Mouse (Mus musculus): Measurements from ENCODE around the gene Tmem185b. TPM values are rescaled to one million over a fixed set of nuclear protein-coding genes. Genes with fewer than 3 reads are reported as not detected.

The Tmem185b gene
- polyA plus RNA-seq (2015; fragmentation: Nextera tagmentation; extraction: Ambion mirVana), result 18.2 and 18.7 TPM in 2 replicates

DNA sequence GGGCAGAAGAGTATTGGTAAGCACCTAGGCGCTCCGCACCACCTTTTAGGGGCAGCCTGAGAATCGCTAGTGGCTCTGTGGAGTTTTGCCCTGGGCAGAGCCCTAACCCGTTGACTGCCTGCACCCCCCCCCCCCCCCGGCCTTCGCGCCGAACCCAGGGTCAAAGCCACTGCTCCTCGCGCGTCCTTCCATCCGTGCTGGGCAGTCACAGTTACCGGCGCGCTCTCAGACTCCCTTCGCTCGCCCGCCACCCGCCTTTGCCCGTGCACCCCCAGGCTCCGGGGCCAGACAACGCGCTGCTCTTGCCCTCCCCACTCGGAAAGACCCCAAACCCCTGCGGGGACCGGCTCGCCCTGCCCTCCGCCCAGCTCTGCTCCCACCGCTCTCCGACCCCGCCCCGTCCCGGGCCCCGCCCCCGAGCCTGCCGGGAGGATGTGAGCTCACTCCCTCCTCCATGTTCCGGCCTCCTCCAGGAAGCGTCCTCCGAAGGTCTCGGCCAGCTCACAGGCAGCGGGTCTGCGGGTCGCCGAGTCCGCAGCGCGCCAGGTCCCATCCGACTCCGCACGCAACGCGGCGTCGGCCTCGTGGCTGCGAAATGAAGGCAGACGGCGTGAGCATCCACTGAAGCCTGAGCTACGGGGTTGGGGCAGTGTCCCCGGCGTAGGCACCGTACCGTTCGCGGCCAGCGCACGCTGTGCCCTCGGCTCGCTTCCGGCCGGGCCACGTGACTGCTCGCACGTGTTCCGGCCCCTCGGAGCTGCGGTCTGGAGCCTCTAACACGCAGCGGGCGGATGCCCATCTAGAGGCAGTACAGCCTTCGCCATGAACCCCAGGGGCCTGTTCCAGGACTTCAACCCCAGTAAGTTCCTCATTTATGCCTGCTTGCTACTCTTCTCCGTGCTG lies at the start of gene Tmem185b:
Tmem185b (plus strand) TSS at position 472 of the 903 bp plus-strand sequence.
- peak within 1 kb of the TSS; percentile 74 for H3K9ac ChIP-seq
- H3K27me3 ChIP-seq (replicated peaks), result no peaks in the 10 kb centered on the region
- WGBS, result 1% methylated on average over 78 of the region's 82 CpGs
- peaks cover 13% of the 10 kb centered on the region for H3K36me3 ChIP-seq (replicated peaks)
- H3K4me1 ChIP-seq, result peaks cover 25% of the 10 kb centered on the region
- H3K27ac ChIP-seq, result peak within 1 kb of the TSS; percentile 86
- ATAC-seq (replicated peaks), result peak; percentile 96
- H3K9me3 ChIP-seq, result no peaks in the 10 kb centered on the region
- H3K4me3 ChIP-seq, result peak within 1 kb of the TSS; percentile 69
- peak within 1 kb of the TSS; percentile 66 for H3K4me2 ChIP-seq

DNA sequence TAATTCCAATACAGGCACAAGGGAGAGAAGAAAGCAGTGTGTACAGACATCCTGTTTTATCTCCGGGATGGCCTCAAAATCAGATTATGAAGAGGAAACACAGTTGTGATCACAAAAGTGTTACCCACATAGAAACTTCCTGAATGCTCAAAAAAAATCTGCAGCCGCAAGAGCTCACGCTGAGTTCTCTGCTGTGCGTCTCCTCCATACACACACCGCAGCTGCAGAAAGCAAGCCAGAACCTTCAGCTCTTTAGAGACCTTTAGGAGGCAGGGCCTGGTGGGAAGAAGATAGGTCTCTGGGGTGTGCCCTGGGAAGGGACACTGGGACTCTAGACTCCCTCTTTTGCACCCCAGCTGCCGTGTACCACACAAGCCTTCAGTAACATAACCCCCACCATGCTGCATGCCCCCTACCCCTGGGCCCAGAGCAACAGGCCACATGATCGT lies 49.0 kb upstream of the Tmem185b start:
- Histone ChIP-seq H3K4me2 (no peak overlapping the region), H3K36me3 (replicated peaks) (peaks cover 9% of the 10 kb centered on the region; the same call in 1 of the 2 replicates), H3K4me1 (0 out of 2 replicates have a peak, but pooled peaks cover 8% of the 10 kb centered on the region), H3K27ac (no peak overlapping the region), H3K9me3 (no peaks in the 10 kb centered on the region), H3K4me3 (no peak overlapping the region), H3K9ac (no peak overlapping the region), H3K27me3 (replicated peaks) (no peaks in the 10 kb centered on the region)
- WGBS, result 84% methylated on average over 7 of the region's 7 CpGs
- ATAC-seq (replicated peaks), result no peak

DNA sequence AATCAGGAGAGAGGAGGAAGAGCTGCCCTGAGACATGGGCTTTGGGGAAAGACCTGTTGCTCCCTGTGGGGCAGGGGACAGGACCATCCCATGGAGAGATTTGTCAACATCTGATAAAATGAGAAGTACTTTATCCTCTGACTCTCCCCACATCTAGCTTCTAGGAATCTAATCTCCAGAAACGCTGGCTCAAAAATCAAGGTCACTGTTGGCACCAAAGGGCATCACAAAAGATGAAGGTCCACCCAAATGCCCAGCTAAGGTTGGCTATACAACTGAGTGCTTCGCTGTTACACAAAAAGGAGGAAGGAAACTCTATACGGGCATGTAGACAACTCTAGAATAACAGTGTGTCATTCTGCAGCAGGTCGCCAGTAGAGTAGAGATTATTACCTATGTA lies 46.3 kb upstream of the Tmem185b start:
- Histone ChIP-seq H3K27ac (no peak overlapping the region), H3K4me1 (no peaks in the 10 kb centered on the region), H3K36me3 (replicated peaks) (peaks cover 6% of the 10 kb centered on the region; the same call in 1 of the 2 replicates), H3K9ac (no peak overlapping the region), H3K27me3 (replicated peaks) (no peaks in the 10 kb centered on the region), H3K4me2 (no peak overlapping the region), H3K4me3 (no peak overlapping the region), H3K9me3 (no peaks in the 10 kb centered on the region)
- 82% methylated on average over 4 of the region's 4 CpGs for WGBS
- ATAC-seq (replicated peaks), result no peak

DNA sequence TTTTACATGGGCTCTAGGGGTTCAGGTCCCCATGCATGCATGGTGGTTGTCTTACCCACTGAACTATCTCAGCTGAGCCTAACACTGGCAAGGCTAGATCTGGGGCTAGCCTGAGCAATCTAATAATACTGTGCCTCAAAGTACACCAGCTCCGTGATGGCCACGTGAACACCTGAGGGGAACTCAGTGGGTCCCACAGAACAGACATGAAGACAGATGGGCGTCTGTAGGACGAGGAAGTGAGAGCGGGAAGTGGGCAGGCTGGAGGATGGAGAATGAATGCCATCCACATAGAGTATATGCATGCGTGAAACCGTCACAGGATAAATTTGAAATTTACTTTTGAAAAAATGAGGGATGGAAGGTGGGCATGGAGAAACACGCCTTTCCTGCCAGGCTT lies 45.3 kb upstream of the Tmem185b start:
- Histone ChIP-seq H3K27me3 (replicated peaks) (no peaks in the 10 kb centered on the region), H3K36me3 (replicated peaks) (no peaks in the 10 kb centered on the region), H3K4me3 (no peak overlapping the region), H3K9ac (no peak overlapping the region), H3K9me3 (no peaks in the 10 kb centered on the region), H3K4me2 (no peak overlapping the region), H3K4me1 (no peaks in the 10 kb centered on the region), H3K27ac (no peak overlapping the region)
- 95% methylated on average over 8 of the region's 8 CpGs for WGBS
- ATAC-seq (replicated peaks), result no peak

DNA sequence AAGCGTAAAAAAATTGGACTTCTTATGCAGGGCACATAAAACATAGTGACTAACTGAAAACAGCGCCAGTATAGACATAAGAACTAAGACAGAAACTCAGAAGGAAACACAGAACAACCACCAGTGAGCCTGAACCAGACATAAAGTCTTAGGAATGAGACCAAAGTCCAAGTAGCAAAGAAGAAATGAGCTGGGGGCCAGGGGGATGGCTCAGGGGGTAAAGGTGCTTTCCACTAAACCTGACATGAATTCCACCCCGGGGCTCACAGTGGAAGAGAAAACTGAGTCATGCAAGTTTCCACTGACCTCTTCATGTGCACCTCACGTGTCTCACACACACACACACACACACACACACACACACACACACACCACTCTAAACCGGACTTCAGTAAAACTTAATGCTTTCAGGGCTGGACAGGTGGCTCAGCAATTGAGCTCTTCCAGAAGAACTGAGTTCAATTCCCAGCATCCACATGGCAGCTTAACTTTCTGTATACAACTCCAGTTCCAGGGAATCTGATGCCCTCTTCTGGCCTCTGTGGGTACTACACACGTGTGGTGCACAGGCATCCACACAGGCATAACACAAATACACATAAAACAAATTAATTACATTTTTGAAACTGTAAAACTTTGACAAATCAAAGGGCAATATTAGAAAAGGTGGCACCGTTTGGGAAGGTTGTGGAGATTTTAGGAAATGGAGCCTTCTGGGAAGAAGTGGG lies 44.6 kb upstream of the Tmem185b start:
- WGBS, result 94% methylated on average over 7 of the region's 7 CpGs
- ATAC-seq (replicated peaks), result no peak

DNA sequence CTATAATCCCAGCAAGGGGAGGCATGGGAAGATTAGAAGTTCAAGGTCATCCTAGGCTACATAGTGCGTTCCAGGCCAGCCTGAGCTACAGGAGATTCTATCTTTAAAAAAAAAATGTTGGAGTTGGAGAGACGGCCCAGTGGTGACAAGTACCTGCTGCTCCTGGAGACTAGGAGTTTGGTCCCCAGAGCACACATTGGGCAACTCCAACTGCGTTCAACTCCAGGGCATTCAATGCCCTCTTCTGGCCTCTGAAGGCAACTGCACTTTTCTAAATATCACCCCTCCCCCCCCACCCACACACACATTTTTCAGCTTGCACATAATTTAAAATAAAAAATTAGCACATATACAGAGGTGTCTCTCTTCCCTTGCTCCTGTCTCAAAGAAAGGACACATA lies 43.1 kb upstream of the Tmem185b start:
- H3K9me3 ChIP-seq, result no peaks in the 10 kb centered on the region
- no peak overlapping the region for H3K27ac ChIP-seq
- ATAC-seq (replicated peaks), result no peak
- peaks cover 2% of the 10 kb centered on the region; the same call in 1 of the 2 replicates for H3K4me1 ChIP-seq
- no peaks in the 10 kb centered on the region for H3K36me3 ChIP-seq (replicated peaks)
- WGBS, result 58% methylated on average over 3 of the region's 3 CpGs
- H3K4me3 ChIP-seq, result no peak overlapping the region
- no peak overlapping the region for H3K9ac ChIP-seq
- H3K27me3 ChIP-seq (replicated peaks), result no peaks in the 10 kb centered on the region
- no peak overlapping the region for H3K4me2 ChIP-seq

More for the DNA sequence above, 44.6 kb upstream of the Tmem185b start:
- no peak overlapping the region for H3K4me2 ChIP-seq
- no peaks in the 10 kb centered on the region for H3K9me3 ChIP-seq
- H3K27ac ChIP-seq, result no peak overlapping the region
- H3K4me1 ChIP-seq, result no peaks in the 10 kb centered on the region
- H3K36me3 ChIP-seq (replicated peaks), result no peaks in the 10 kb centered on the region
- no peak overlapping the region for H3K9ac ChIP-seq
- H3K4me3 ChIP-seq, result no peak overlapping the region
- no peaks in the 10 kb centered on the region for H3K27me3 ChIP-seq (replicated peaks)

DNA sequence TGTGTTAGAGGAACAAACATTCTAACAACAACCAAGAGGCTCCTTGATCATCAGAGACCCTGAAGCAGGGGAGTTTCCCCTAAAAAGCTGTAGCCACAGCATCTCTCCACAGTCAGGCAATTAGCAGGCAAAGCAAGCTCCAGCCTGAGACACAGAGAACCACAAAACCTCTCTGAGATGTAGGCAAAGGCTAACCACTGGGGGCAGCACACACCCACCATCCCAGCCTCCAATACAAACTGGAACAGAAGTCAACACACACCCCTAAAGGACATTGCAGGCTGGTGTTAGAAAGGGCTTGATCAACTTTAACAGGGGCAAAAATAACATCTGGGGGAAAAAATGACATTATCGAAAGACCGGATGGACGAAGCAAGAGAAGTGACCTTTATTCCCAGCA lies 41.5 kb upstream of the Tmem185b start:
- Histone ChIP-seq H3K27ac (no peak overlapping the region), H3K4me2 (no peak overlapping the region), H3K27me3 (replicated peaks) (no peaks in the 10 kb centered on the region), H3K9ac (no peak overlapping the region), H3K4me1 (peaks cover 2% of the 10 kb centered on the region; the same call in 1 of the 2 replicates), H3K4me3 (no peak overlapping the region), H3K36me3 (replicated peaks) (no peaks in the 10 kb centered on the region), H3K9me3 (no peaks in the 10 kb centered on the region)
- WGBS, result 66% methylated on average over 3 of the region's 3 CpGs
- ATAC-seq (replicated peaks), result peak; percentile 63; the same call in 1 of the 2 replicates

DNA sequence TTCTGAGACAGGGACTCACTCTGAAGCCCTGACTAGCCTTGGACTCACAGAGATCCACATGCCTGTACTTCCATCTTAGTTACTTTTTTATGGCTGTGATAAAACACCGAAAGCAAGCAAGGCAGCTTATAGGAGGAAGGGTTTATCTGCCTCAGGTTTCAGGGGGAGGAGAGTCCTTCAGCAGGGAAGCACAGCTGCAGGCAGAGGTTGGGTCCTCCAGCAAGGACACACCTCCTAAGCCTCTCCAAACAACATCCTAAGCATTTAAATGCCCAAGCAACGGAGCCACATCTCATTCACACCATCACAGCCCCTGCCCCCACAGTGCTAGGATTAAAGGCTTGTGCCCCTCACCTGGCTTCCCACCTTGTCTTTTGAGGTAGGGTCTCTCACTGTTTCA lies 40.1 kb upstream of the Tmem185b start:
- Histone ChIP-seq H3K4me1 (peaks cover 2% of the 10 kb centered on the region; the same call in 1 of the 2 replicates), H3K27ac (no peak overlapping the region), H3K27me3 (replicated peaks) (no peaks in the 10 kb centered on the region), H3K9ac (no peak overlapping the region), H3K36me3 (replicated peaks) (no peaks in the 10 kb centered on the region), H3K4me3 (no peak overlapping the region), H3K9me3 (no peaks in the 10 kb centered on the region), H3K4me2 (no peak overlapping the region)
- no peak for ATAC-seq (replicated peaks)
- whole genome bisulfite sequencing, result 18% methylated on average over 2 of the region's 2 CpGs

DNA sequence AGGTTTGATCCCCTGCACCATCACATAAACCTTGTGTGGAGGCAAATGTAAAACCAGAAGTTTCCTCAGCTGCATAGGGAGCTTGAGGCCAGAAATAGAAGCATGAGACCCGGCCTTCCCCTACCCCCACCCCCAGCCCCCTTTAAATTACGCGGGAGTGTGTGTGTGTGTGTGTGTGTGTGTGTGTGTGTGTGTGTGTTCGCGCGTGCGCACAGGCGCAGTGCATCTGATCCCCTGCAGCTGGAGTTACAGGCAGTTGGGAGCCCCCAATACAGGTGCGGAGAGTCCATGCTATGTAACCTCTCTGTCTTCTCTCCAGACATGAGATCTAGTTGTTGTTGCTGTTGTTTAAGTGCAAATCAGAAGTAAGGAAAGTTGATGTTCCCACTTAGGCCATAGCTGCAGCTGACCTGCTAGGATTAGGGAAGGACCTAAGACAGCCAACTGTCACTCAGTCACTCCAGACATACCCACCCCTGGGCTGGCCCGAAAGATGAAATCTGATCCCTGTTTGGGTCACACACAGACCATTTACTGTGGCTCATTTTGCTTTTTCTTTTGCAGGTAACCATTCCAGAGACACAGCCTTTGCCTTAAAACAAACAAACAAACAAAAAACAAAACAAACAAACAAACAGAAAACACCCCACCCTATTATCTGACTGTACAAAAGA lies 37.9 kb upstream of the Tmem185b start:
- no peak overlapping the region for H3K9ac ChIP-seq
- 55% methylated on average over 10 of the region's 10 CpGs for WGBS
- no peak overlapping the region for H3K4me2 ChIP-seq
- H3K9me3 ChIP-seq, result no peaks in the 10 kb centered on the region
- no peaks in the 10 kb centered on the region for H3K27me3 ChIP-seq (replicated peaks)
- H3K36me3 ChIP-seq (replicated peaks), result no peaks in the 10 kb centered on the region
- H3K4me1 ChIP-seq, result peaks cover 2% of the 10 kb centered on the region; the same call in 1 of the 2 replicates
- H3K4me3 ChIP-seq, result no peak overlapping the region
- H3K27ac ChIP-seq, result no peak overlapping the region
- no peak for ATAC-seq (replicated peaks)

DNA sequence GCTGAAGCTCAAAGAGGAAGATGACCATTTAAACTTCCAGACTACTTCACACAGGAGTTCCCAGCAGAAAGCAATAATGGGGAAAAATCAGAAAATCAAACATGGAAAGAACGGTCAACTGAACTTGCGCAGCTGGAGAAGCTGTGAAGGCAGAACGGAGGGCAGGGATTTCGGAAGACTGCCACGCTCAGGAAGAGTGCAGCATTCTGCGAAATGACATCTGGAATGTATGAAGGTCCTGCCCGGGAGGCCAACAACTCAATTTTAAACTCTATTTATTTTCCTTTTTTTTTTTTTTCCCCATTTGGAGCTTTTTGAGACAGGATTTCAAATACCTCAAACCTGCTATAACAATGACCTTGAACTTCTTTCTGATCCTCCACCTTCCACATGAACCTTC lies 35.2 kb upstream of the Tmem185b start:
- Histone ChIP-seq H3K4me1 (peaks cover 2% of the 10 kb centered on the region; the same call in 1 of the 2 replicates), H3K27ac (no peak overlapping the region), H3K27me3 (replicated peaks) (no peaks in the 10 kb centered on the region), H3K9me3 (no peaks in the 10 kb centered on the region), H3K9ac (no peak overlapping the region), H3K36me3 (replicated peaks) (no peaks in the 10 kb centered on the region), H3K4me2 (no peak overlapping the region), H3K4me3 (no peak overlapping the region)
- no peak for ATAC-seq (replicated peaks)
- 90% methylated on average over 7 of the region's 7 CpGs for WGBS

DNA sequence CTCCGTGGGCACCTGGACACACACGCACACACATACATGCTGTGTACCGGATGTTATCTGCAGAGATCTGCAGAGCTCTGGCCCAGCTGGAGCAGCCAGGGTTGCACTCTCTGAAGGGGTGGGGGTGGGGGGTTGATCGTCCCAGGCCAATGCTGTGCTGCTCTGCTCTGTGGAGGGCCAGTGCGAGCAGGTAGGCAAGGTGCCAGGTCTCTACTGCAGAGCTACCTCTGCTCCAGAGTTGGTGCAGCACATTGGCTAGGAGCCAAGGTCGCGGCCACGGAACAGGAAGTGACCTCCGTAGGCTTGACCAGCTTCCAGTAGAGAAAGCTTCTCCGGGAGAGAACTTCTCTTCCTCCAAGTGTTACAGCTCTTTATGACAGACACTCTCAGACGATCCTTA lies 33.9 kb upstream of the Tmem185b start:
- Histone ChIP-seq H3K9ac (no peak overlapping the region), H3K4me1 (peaks cover 2% of the 10 kb centered on the region; the same call in 1 of the 2 replicates), H3K27ac (no peak overlapping the region), H3K27me3 (replicated peaks) (no peaks in the 10 kb centered on the region), H3K9me3 (no peaks in the 10 kb centered on the region), H3K4me2 (no peak overlapping the region), H3K36me3 (replicated peaks) (no peaks in the 10 kb centered on the region), H3K4me3 (no peak overlapping the region)
- ATAC-seq (replicated peaks), result no peak
- 56% methylated on average over 11 of the region's 11 CpGs for WGBS

DNA sequence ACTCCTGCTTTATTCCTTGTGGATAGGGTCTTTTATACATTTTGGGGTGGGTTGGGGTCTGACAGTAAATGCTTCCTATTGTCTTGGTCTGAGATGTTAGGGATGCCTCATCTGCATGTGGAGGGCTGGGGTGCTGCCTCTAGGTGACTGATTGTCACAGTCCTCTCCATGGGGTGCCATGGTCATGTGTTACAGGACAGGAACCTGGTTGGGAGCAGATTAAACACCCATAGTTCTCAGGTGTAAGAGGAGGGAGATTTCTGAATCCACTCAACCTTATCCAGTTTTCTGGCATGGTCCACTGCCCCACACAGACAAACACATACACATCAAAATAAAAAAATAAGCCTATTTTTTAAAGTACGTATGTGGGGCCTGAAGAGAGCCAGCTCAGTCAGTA lies 33.5 kb upstream of the Tmem185b start:
- H3K9me3 ChIP-seq, result no peaks in the 10 kb centered on the region
- 88% methylated on average over 1 of the region's 1 CpGs for WGBS
- H3K27ac ChIP-seq, result no peak overlapping the region
- no peaks in the 10 kb centered on the region for H3K36me3 ChIP-seq (replicated peaks)
- ATAC-seq (replicated peaks), result no peak
- no peak overlapping the region for H3K9ac ChIP-seq
- H3K4me3 ChIP-seq, result no peak overlapping the region
- no peaks in the 10 kb centered on the region for H3K27me3 ChIP-seq (replicated peaks)
- peaks cover under 1% of the 10 kb centered on the region; the same call in 1 of the 2 replicates for H3K4me1 ChIP-seq
- no peak overlapping the region for H3K4me2 ChIP-seq

All from midbrain, embryonic 15.5 days (tissue).